Mouse (Mus musculus) brain, embryonic 14.5 days (tissue): ENCODE measurements around the gene Hps4.

Source experiments
- CTCF ChIP-seq: fragments of 200-500 bp; IDR thresholded peaks from 2 replicates; pipeline ENCODE4 v1.5.1; 2012; ENCODE audit warnings: inconsistent platforms, mild to moderate bottlenecking, moderate library complexity, borderline replicate concordance; ENCODE audit not compliant: insufficient read depth, insufficient read length; ENCODE audit errors: extremely low read depth
- POLR2A ChIP-seq: fragments of 200-500 bp; IDR thresholded peaks from 2 replicates; pipeline ENCODE4 v1.6.1; 2012; ENCODE audit warnings: mild to moderate bottlenecking, inconsistent platforms, borderline replicate concordance; ENCODE audit not compliant: poor library complexity, insufficient read depth, insufficient read length, severe bottlenecking; ENCODE audit errors: extremely low read depth

- TF ChIP-seq CTCF: no peak
- no peak for TF ChIP-seq POLR2A
Measured at GRCm38 (mm10) chr5:112367929-112368328, 25.0 kb downstream of the Hps4 start.
